Mouse (Mus musculus) liver, embryonic 11.5 days (tissue): ENCODE data around the gene Galnt16. TPM values are rescaled to one million over a fixed set of nuclear protein-coding genes. Genes with fewer than 3 reads are reported as not detected.

Experiments used
- polyA plus RNA-seq: library from polyadenylated mRNA; unstranded; fragments of >200 nt; fragmentation: Nextera tagmentation; extraction: Ambion mirVana; gene quantifications from 2 replicates; pipeline ENCODE4 v1.2.1, GENCODE M21; 2014

Galnt16 gene
- polyA plus RNA-seq, 1 experiment from 2014 or later = 0.92 TPM

Other genes with a start within 250 kb of the Galnt16 start
- gene Dcaf5, start 81.7 kb upstream of the Galnt16 start, polyA plus RNA-seq = 5.1 and 5.2 TPM in 2 replicates
- gene Exd2, start 55.2 kb upstream of the Galnt16 start, polyA plus RNA-seq = 17.5 and 18.7 TPM in 2 replicates
- 21.4 and 25.1 TPM in 2 replicates for gene Slc39a9, start 125.6 kb downstream of the Galnt16 start, polyA plus RNA-seq
- 304 and 308 TPM in 2 replicates for gene Erh, start 126.1 kb downstream of the Galnt16 start, polyA plus RNA-seq
- 0.70 and 1.1 TPM in 2 replicates for gene Plekhd1, start 174.3 kb downstream of the Galnt16 start, polyA plus RNA-seq
- not detected in 2 replicates for gene Ccdc177, start 242.4 kb downstream of the Galnt16 start, polyA plus RNA-seq